Mouse (Mus musculus) stomach, embryonic 16.5 days (tissue): ENCODE measurements around the gene Vmn1r191. TPM values are rescaled to one million over a fixed set of nuclear protein-coding genes. Genes with fewer than 3 reads are reported as not detected.
"Not testable (repeated sequence)": the region's sequence is repeated elsewhere in the genome, so short reads cannot be mapped to it uniquely, and the experiment has no call there.

ENCODE experiments used
- ATAC-seq: fragments of 200-750 bp; cut with Nextera tagmentation; 2 replicates; pipeline ENCODE4 v1.8.0; 2017; ENCODE audit warnings: moderate number of reproducible peaks, moderate TSS enrichment; ENCODE audit not compliant: insufficient read depth, low FRiP score
- H3K27ac ChIP-seq: fragments of 300-500 bp; sonication (generic); 2 replicates; pipeline ENCODE4 v1.5.1; 2014; ENCODE audit warnings: low read length
- H3K27me3 ChIP-seq: fragments of 300-500 bp; sonication (generic); 2 replicates; pipeline ENCODE4 v1.6.1; 2014; ENCODE audit warnings: low read length, control low read depth, mixed read lengths; ENCODE audit not compliant: control insufficient read depth, insufficient read depth
- H3K36me3 ChIP-seq: fragments of 300-500 bp; sonication (generic); 2 replicates; pipeline ENCODE4 v1.6.1; 2014; ENCODE audit warnings: low read length; ENCODE audit not compliant: control insufficient read depth, insufficient read depth
- H3K4me1 ChIP-seq: fragments of 300-500 bp; sonication (generic); 2 replicates; pipeline ENCODE4 v1.6.1; 2014; ENCODE audit warnings: low read length, control low read depth, mixed read lengths; ENCODE audit not compliant: control insufficient read depth, insufficient read depth
- H3K4me2 ChIP-seq: fragments of 300-500 bp; sonication (generic); 2 replicates; pipeline ENCODE4 v1.6.1; 2014; ENCODE audit warnings: low read depth, low read length, mixed read lengths
- H3K4me3 ChIP-seq: fragments of 300-500 bp; sonication (generic); replicated peaks from 2 replicates; pipeline ENCODE4 v1.5.1; 2014; ENCODE audit warnings: mild to moderate bottlenecking, low read length
- H3K9ac ChIP-seq: fragments of 300-500 bp; sonication (generic); 2 replicates; pipeline ENCODE4 v1.6.1; 2014; ENCODE audit warnings: low read length
- H3K9me3 ChIP-seq: fragments of 300-500 bp; sonication (generic); replicated peaks from 2 replicates; pipeline ENCODE4 v1.6.1; 2016; ENCODE audit warnings: low read length, control low read depth; ENCODE audit not compliant: control insufficient read depth
- WGBS: fragments of 180-500 bp; shearing (Covaris S2); extraction: QIAGEN DNeasy Blood & Tissue Kit; methylation state at CpG from one replicate; pipeline ENCODE4 v1.1.7; 2014; 5-methylcytosine and 5-hydroxymethylcytosine counted together
- polyA plus RNA-seq: library from polyadenylated mRNA; unstranded; fragments of >200 nt; fragmentation: Nextera tagmentation; extraction: Ambion mirVana; gene quantifications from 2 replicates; pipeline ENCODE4 v1.2.1, GENCODE M21; 2015

Gene Vmn1r191
- not detected in 2 replicates for polyA plus RNA-seq

DNA sequence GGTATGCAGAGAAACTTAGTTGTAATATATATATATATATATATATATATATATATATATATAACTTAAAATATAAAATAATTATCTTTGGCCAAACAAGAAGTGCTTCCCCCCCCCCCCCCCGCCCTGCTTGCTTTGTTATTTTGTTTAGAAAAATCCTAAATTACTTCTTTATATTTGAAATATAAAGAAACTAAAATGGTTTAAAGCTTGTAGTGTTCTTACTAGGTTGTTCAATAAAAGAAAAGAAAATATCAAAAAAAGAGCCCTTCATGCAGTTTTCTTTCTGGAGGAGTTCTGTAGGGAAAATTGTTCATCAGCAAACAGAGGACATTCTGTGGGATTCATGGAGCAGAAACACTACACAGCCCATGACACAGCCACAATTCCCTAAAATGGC is at the start of gene Vmn1r191:
Gene Vmn1r191 (minus strand): TSS at position 101 of the 400 bp plus-strand sequence.
- 60% methylated on average over 1 of the region's 1 CpGs for WGBS
- H3K27me3 ChIP-seq, result no peaks in the 10 kb centered on the region
- H3K36me3 ChIP-seq, result no peaks in the 10 kb centered on the region
- ATAC-seq, result no peak
- H3K4me1 ChIP-seq, result no peaks in the 10 kb centered on the region
- no peaks in the 10 kb centered on the region for H3K9me3 ChIP-seq
- no peak within 1 kb of the TSS for H3K9ac ChIP-seq
- no peak within 1 kb of the TSS for H3K4me2 ChIP-seq
- H3K4me3 ChIP-seq, result no peak within 1 kb of the TSS
- no peak within 1 kb of the TSS for H3K27ac ChIP-seq

GRCm38 (mm10) chr13:22223060-22223459 is 39.3 kb upstream of the Vmn1r191 start, which contains the start of gene Vmn1r193:
Gene Vmn1r193, minus strand, starts transcription at chr13:22223160.
- not testable (repeated sequence) for ATAC-seq, H3K27ac ChIP-seq, H3K9me3 ChIP-seq, H3K4me2 ChIP-seq, H3K36me3 ChIP-seq, H3K27me3 ChIP-seq, H3K9ac ChIP-seq, H3K4me3 ChIP-seq, H3K4me1 ChIP-seq
- 78% methylated on average over 1 of the region's 1 CpGs for WGBS

- not testable (repeated sequence) for H3K4me1 ChIP-seq, H3K4me2 ChIP-seq, H3K4me3 ChIP-seq, ATAC-seq, H3K27me3 ChIP-seq, H3K36me3 ChIP-seq, H3K9me3 ChIP-seq, H3K27ac ChIP-seq, H3K9ac ChIP-seq
- WGBS, result 81% methylated on average over 3 of the region's 3 CpGs
Observed at GRCm38 (mm10) chr13:22192756-22193155, 9.0 kb upstream of the Vmn1r191 start.

DNA sequence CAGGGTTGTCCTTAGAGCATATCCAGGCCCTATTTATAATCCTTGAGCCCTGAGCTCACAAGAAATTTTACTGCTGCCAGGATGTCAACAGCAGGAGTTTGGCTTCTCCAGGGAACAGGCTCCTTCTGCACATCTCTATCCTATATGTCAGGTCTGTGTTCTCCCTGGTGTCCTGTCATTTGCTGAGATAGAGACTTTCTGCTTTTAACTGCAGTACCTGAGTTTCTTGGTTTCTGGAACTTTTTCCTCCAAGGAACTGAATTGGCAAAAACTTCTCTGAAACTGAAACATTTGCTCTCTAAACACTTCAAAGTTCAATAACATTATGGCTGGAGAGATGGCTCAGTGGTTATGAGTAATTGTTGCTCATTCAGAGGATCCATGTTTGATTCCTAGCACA is 7.3 kb upstream of the Vmn1r191 start, which contains the start of gene Vmn1r192:
Gene Vmn1r192 (minus strand): TSS at position 101 of the 400 bp plus-strand sequence.
- no peak within 1 kb of the TSS for H3K4me3 ChIP-seq
- H3K4me1 ChIP-seq, result no peaks in the 10 kb centered on the region
- no peaks in the 10 kb centered on the region for H3K27me3 ChIP-seq
- ATAC-seq, result no peak
- no peaks in the 10 kb centered on the region for H3K36me3 ChIP-seq
- no peak within 1 kb of the TSS for H3K9ac ChIP-seq
- no peaks in the 10 kb centered on the region for H3K9me3 ChIP-seq
- no peak within 1 kb of the TSS for H3K27ac ChIP-seq
- H3K4me2 ChIP-seq, result no peak within 1 kb of the TSS

GRCm38 (mm10) chr13:22190385-22190784 is 6.6 kb upstream of the Vmn1r191 start:
- WGBS, result 55% methylated on average over 2 of the region's 2 CpGs
- H3K27ac ChIP-seq, result no peak overlapping the region
- no peak overlapping the region for H3K4me3 ChIP-seq
- no peaks in the 10 kb centered on the region for H3K36me3 ChIP-seq
- ATAC-seq, result no peak
- H3K4me2 ChIP-seq, result no peak overlapping the region
- no peaks in the 10 kb centered on the region for H3K4me1 ChIP-seq
- no peaks in the 10 kb centered on the region for H3K9me3 ChIP-seq
- no peaks in the 10 kb centered on the region for H3K27me3 ChIP-seq
- no peak overlapping the region for H3K9ac ChIP-seq

GRCm38 (mm10) chr13:22189313-22189712 is 5.5 kb upstream of the Vmn1r191 start:
- no peaks in the 10 kb centered on the region for H3K4me1 ChIP-seq
- no peaks in the 10 kb centered on the region for H3K36me3 ChIP-seq
- H3K4me3 ChIP-seq, result no peak overlapping the region
- no peaks in the 10 kb centered on the region for H3K9me3 ChIP-seq
- no peaks in the 10 kb centered on the region for H3K27me3 ChIP-seq
- WGBS, result 27% methylated on average over 2 of the region's 2 CpGs
- H3K27ac ChIP-seq, result no peak overlapping the region
- H3K4me2 ChIP-seq, result no peak overlapping the region
- ATAC-seq, result peak; percentile 47; the same call in 1 of the 2 replicates
- H3K9ac ChIP-seq, result no peak overlapping the region

DNA sequence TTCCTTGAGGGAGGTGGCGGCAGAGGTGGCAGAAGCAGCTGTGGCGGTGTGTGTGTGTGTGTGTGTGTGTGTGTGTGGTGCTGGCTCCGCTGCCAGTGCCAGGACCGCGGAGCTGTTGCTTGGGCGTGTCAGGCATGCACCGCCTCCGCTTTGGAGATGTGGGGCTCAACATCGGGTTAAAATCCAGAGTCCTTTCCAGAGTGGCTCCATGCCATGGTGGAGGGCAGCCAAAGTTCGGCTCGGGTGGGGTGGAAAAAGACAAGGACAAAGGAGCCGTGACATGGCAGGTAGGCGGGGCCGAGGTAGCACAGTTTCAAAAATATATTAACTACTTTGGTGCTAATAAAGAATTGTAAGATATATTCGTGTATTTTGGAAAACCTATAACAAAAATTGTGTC is 15.4 kb downstream of the Vmn1r191 start:
- Histone ChIP-seq H3K4me1 (no peaks in the 10 kb centered on the region), H3K4me2 (no peak overlapping the region), H3K27me3 (no peaks in the 10 kb centered on the region), H3K4me3 (no peak overlapping the region), H3K9me3 (peaks cover 6% of the 10 kb centered on the region; the same call in 1 of the 2 replicates), H3K36me3 (no peaks in the 10 kb centered on the region), H3K9ac (no peak overlapping the region), H3K27ac (no peak overlapping the region)
- WGBS, result 88% methylated on average over 15 of the region's 15 CpGs
- no peak for ATAC-seq

DNA sequence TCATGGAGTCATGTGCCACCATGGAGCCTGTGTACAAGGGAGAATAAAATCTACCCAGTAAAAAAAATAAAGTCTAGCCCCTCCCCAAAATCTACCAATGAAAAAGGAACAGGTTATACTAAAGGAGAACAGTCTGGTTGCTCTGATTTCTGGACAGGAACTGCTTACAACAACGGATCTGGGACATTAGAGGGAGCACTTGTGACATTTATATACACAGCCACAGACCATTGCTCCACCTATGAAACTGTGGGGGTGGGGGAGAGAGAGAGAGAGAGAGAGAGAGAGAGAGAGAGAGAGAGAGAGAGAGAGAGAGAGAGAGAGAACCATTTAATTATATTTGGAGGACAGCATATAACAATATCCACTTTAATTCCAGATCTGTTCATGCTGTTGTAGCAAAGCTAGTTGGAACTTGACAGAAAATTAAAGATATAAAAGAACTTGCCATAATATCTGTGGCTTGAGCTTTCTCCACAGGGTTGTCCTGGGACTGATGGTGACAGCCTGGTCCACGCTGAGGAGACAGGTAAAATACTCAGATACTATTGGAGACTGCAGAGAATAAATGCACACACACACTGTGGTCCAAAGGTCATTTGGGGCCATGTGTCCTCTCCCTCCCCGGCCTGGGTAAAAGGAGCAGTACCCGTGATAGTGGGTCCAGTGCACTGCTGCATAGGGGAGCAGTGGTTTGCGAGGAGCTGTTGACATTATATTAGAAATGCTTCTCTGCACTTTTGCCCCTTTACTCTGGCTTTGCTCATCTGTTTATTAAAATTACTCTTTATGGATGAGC is 47.1 kb downstream of the Vmn1r191 start:
- H3K4me1 ChIP-seq, H3K4me2 ChIP-seq, H3K4me3 ChIP-seq, H3K9ac ChIP-seq, H3K27ac ChIP-seq, H3K27me3 ChIP-seq, ATAC-seq, H3K9me3 ChIP-seq, H3K36me3 ChIP-seq: not testable (repeated sequence)
- 56% methylated on average over 5 of the region's 5 CpGs for WGBS
